Mouse (Mus musculus) T-helper 2 cell (primary cell): ENCODE measurements at regions not wholly inside any gene's neighbourhood (a gene's known extent, or its start where the extent isn't known, plus 50 kb on each side); places are given as distances from the start of the nearest gene placed in this dataset.

Experiments
- in situ Hi-C: fragments of 300-600 bp; cut with MboI, MseI; formaldehyde crosslinking; loops from one replicate; pipeline ENCODE4 v1.15.1; 2025; ENCODE audit warnings: high pct_unique_total_duplicates

DNA sequence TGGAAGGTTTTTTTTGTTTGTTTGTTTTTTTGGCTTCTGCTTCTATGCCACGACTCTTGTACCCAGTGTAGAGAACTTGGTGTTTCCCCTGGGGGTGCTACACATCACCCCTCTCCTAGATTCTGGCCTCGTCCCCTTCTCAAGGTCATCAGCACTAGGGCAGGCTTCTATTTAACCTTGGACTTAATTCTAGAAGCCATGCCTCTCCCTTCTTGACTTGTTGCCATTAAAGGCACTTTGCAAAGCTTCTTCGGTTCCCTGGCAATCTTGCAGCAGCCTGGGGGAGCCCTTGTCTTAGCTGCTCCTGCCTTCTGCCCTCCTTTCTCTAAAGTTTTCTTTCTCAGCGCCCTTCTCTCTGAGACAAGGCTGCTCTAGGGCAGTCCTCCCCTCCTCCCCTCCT lies 143.0 kb upstream of the Foxn2 start:
- in situ Hi-C loops = no loop called here

GRCm38 (mm10) chr17:88303991-88304390 lies 136.5 kb upstream of the Foxn2 start:
- in situ Hi-C loops = no loop called here

GRCm38 (mm10) chr17:88305165-88305564 lies 135.3 kb upstream of the Foxn2 start:
- in situ Hi-C loops = loop anchor here (5.0 kb wide), 1 partner anchor 43 kb away; no protein-coding TSS in a partner anchor

GRCm38 (mm10) chr17:88306325-88306724 lies 134.2 kb upstream of the Foxn2 start:
- in situ Hi-C loops = loop anchor here (5.0 kb wide), 1 partner anchor 44 kb away; no protein-coding TSS in a partner anchor

- in situ Hi-C loops = loop anchor here (5.0 kb wide), 1 partner anchor 45 kb away; no protein-coding TSS in a partner anchor
Observed at GRCm38 (mm10) chr17:88307082-88307481, 133.4 kb upstream of the Foxn2 start.

GRCm38 (mm10) chr17:88307826-88308225 lies 132.7 kb upstream of the Foxn2 start:
- in situ Hi-C loops = loop anchor here (5.0 kb wide), 1 partner anchor 46 kb away; no protein-coding TSS in a partner anchor

DNA sequence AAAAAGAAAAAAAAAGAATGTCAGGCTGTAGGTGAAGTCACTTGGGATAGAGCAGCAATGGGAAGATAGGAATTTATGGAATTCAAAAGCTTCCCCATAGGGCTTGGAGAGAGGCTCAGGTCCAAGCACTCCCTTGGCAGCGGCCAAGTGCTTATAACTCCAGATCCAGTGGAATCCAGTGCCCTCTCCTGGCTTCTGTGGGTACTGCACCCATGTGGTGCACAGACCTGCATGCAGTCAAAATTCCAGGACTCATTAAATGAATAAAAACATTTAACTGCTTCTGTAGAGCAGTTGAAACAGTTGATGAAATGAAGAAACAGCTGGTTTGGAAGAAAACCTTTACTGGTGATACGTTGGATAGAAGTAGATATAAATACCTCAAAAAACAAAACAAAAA lies 127.6 kb upstream of the Foxn2 start:
- in situ Hi-C loops = no loop called here

- in situ Hi-C loops = no loop called here
Observed at GRCm38 (mm10) chr17:88316213-88316967, 124.1 kb upstream of the Foxn2 start.

DNA sequence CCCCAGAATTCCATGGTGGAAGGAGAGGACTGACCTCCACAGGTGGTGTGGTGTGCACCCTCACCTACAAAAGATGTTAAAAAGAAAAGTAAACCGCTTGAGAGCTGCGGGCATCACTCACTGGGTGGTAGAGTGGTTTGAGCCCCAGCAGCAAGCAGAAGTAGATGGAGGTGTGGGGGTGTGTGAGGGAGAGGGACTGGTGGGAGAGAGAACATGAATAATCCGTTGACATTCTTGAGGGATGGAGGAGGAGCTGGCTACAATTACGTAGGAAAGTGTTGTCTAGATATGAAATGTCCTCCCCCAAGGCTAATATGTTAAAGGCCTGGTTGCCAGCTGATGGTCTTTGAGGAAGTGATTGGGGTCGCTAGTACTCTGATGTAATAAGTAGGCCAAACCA lies 123.2 kb upstream of the Foxn2 start:
- in situ Hi-C loops = no loop called here

DNA sequence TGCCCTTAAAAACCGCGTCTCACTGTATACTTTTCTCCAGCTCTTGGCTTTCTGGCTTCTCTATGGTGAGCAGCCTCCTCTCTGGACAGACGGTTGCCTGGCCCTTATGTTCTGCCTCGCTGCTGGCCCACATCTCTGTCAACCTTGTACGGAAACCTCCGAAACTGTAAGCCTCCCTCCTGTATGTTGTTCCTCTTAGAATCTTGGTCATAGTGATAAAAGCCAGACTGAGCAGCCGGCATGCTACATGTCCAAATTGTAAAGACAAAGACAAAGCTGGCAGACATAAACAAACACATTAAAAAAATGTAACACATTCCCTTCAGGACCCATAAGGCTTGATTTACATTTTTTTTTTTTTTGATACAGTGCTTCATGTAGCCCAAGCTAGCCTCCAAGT lies 122.7 kb upstream of the Foxn2 start:
- in situ Hi-C loops = no loop called here

GRCm38 (mm10) chr17:88318207-88318791 lies 122.2 kb upstream of the Foxn2 start:
- in situ Hi-C loops = no loop called here

DNA sequence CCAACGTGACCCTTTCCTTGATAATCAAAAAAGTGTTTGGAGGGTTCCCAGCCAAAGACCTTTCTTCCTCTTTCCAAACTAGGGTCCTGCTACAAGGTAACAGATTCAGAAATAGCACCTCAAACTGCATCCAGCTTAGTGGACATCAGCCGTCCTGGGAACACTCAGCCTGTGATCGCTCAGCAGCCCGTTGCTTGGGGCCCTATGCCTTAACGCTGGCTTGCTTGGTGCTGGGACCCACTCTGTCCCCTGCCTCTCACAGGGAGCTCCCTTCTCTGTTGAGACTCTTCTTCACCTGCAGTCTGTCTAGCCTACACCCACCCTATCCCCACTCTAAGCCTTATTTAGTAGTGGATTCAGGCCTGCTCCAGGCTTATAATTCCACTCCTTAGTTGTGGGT lies 121.6 kb upstream of the Foxn2 start:
- in situ Hi-C loops = no loop called here

- in situ Hi-C loops = no loop called here
Observed at GRCm38 (mm10) chr17:88320686-88321085, 119.8 kb upstream of the Foxn2 start.

- in situ Hi-C loops = no loop called here
Observed at GRCm38 (mm10) chr17:88325326-88325909, 115.1 kb upstream of the Foxn2 start.

DNA sequence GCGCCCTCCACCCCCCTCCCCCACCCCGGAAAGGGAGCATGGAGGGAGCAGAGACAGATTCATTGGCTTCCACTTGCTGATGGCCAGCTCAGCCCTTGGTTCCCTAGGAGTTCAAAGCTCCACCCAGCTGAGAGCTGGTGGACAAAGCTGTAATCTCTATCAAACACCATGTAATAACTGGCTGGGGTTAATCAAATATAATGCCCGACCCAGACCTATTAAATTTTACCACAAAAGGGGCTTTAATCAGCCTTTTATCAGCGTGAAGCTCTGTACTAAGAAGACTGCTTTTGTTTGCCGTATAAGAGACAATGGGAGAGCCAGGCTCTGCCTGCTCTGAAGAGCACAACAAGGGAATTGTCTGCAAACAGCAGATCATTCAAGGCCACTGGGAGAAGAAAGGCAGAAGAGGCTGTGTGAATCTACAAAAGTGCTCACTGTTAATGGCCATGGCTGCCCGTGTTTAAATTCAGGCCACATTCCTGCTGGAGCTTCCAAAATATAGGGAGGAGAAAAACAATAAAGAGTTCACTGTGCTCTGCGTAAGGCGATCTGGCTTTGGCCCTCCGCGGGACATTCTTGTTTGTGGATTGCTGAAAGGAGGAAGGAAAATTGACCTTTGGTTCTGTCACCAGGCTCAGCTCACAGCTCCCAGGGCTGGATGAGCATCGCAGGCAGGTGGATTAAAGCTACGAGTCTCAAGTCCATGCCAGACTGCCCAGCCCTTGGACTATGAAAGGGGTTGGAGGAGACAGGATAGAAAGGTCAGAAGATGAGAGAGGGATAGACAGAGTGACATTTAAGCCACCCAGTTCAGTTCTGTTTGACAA lies 114.4 kb upstream of the Foxn2 start:
- in situ Hi-C loops = no loop called here

GRCm38 (mm10) chr17:88326740-88327123 lies 113.8 kb upstream of the Foxn2 start:
- in situ Hi-C loops = no loop called here

- in situ Hi-C loops = no loop called here
Observed at GRCm38 (mm10) chr17:88327791-88328190, 112.7 kb upstream of the Foxn2 start.

- in situ Hi-C loops = no loop called here
Observed at GRCm38 (mm10) chr17:88328807-88329206, 111.7 kb upstream of the Foxn2 start.

DNA sequence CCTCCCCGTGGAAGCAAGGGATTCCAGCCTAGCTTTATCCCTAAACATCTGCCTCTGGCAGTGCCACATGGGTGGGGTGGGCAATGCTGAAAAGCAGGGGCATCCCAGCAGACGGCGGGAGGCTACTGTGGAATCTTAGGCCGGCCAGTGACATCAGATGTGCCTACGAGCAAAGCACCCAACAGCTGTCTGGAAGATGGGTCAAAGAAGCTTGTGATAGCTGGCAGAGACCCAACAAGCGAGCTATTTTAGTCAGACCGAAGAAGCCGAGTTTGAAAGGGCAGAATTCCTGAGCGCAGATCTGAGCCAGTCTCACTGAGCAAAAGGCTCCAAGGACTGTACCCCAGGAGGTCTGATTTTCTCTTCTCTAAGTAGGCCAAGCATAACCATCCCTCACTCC lies 110.8 kb upstream of the Foxn2 start:
- in situ Hi-C loops = no loop called here

DNA sequence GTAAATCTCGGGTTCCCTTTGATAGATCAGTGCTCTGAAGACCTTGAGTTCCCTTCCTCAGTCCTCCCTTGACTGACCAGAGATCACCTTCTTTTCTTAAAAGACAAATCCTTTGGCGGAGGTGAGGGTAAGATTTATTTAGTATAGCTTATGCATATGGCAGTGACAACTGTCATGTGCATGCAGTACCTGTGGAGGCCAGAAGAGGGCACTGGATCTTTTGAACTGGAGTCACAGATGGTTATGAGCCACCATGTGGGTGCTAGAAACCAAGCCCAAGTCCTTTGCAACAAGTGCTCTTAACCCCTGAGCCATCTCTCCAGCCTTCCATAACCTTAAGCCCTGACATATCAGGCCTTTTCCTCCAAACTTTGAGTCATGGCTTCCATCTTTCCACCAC lies 110.4 kb upstream of the Foxn2 start:
- in situ Hi-C loops = no loop called here

DNA sequence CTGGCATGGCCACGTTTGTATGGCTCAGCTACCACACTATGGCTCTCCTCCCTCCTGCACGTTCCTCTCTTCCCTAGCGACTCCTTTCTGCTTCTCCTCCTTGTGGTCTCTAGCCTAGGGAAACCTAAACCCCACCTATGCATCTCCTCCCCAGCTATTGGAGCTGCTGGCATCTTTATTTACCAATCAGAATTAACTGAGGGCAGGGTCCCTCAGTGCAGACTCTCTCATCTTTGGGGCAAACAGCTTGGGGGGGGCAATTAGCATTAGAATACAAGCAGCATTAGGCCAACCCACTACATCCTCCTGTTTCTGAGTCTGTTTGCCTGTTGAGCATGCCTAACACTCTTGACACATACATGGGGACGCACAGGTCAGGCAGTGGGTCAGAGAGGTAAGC lies 106.7 kb upstream of the Foxn2 start:
- in situ Hi-C loops = no loop called here

GRCm38 (mm10) chr17:88335271-88335670 lies 105.2 kb upstream of the Foxn2 start:
- in situ Hi-C loops = no loop called here
